Mouse (Mus musculus) olfactory bulb, adult 2 months (tissue): ENCODE data around the gene Cfap43.
A peak's percentile ranks its signal among the peaks of the same experiment; 100 is the strongest.

Experiments used
- CTCF ChIP-seq: fragments of 200-500 bp; IDR thresholded peaks from 2 replicates; pipeline ENCODE4 v1.5.1; 2012; ENCODE audit warnings: low read depth, mild to moderate bottlenecking, low read length, moderate library complexity; ENCODE audit not compliant: insufficient read depth
- POLR2A ChIP-seq: fragments of 200-500 bp; IDR thresholded peaks from 2 replicates; pipeline ENCODE4 v1.6.1; 2012; ENCODE audit warnings: mild to moderate bottlenecking, low read depth, low read length, moderate library complexity; ENCODE audit not compliant: insufficient read depth

DNA sequence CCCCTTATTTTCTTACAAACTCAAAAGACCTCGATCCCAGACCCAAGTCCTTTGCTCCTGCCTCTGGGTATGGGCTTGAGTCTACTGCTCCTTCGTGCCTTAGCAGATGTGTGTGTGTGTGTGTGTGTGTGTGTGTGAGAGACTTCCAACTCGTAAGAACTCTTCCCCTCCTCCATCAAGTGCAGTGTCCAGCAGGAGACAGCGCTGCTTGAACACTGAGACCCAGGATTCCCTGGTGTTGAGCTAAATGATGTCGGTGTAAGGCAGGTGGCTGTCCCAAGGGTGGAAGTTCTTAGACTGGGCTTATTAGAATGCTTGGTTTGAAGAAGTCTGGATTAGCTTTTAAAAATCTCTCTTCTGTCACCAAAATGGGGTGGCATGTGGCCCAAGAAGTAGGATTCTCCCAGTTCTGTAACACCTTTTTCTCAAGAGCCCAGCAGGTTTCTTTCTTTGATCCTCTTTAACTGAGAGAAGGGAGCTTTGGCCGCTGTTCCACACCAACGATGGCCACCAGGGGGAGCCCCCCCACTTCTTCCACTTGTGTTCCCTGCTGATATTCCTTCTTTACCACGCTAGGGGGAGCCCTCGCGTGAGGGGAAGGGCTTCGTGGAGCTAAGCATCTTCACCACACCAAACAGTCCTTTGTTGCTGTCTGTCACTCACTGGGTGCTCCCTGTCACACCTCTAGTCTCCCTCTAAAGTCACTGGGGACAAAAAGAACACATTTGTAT lies 36.8 kb downstream of the Cfap43 start:
- peak; percentile 98 for TF ChIP-seq CTCF
- no peak for TF ChIP-seq POLR2A
